Mouse (Mus musculus): Measurements from ENCODE around the gene D630003M21Rik. TPM values are rescaled to one million over a fixed set of nuclear protein-coding genes. Genes with fewer than 3 reads are reported as not detected.
A peak's percentile ranks its signal among the peaks of the same experiment; 100 is the strongest.

The D630003M21Rik gene
- polyA plus RNA-seq, 1 experiment from 2014 or later = 2.6 TPM

DNA sequence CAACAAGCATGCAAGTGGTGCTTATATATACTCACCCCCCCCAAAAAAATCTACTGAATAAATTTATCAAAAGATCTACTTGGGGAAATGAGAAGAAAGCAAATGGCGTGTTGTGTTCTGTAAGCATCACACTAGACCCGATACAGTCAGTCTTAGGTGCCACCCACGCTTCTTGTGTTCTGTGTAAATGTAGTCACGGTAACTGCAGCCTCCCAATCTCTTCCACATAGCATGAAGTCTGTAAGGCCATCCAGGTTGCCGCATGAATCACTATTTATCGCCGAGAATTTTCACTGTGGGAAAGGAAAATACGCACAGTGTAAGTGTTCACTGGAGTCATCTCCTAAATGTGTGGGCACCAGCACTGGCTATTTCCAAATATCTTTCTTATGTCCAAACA lies 45.8 kb downstream of the D630003M21Rik start:
- Histone ChIP-seq H3K4me1 (replicated peaks) (peaks cover 27% of the 10 kb centered on the region), H3K9ac (no peak overlapping the region), H3K4me2 (replicated peaks) (no peak overlapping the region), H3K9me3 (no peaks in the 10 kb centered on the region), H3K27me3 (replicated peaks) (no peaks in the 10 kb centered on the region), H3K36me3 (no peaks in the 10 kb centered on the region), H3K4me3 (replicated peaks) (no peak overlapping the region), H3K27ac (no peak overlapping the region)
- no peak for ATAC-seq
- WGBS = 85% methylated on average over 8 of the region's 8 CpGs

DNA sequence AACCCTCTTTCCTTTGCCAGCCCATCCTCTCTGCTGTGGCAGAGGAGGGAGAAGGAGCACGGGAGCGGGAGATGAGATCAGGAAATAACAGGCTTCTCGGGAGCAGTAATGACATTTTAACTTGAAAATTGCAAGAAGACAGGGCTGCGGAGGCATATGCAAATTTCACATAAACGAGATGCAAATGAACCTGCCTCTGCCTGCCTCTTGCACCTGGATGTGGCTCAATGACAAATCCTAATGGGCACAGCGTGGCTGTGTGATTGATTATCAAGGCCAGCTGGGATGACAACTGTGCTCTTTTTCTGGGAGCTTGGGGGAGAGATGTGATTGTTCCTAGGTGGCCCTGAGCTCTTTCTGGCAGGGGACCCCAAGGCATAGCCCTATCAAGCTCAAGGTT lies 47.1 kb downstream of the D630003M21Rik start:
- H3K4me3 ChIP-seq (replicated peaks) = no peak overlapping the region
- no peak overlapping the region for H3K27ac ChIP-seq
- H3K4me1 ChIP-seq (replicated peaks) = peaks cover 27% of the 10 kb centered on the region
- WGBS = 64% methylated on average over 6 of the region's 6 CpGs
- H3K27me3 ChIP-seq (replicated peaks) = no peaks in the 10 kb centered on the region
- H3K36me3 ChIP-seq = no peaks in the 10 kb centered on the region
- H3K9me3 ChIP-seq = no peaks in the 10 kb centered on the region
- no peak overlapping the region for H3K4me2 ChIP-seq (replicated peaks)
- no peak for ATAC-seq
- no peak overlapping the region for H3K9ac ChIP-seq

- H3K36me3 ChIP-seq = no peaks in the 10 kb centered on the region
- ATAC-seq = no peak
- no peak overlapping the region for H3K4me2 ChIP-seq (replicated peaks)
- H3K27ac ChIP-seq = no peak overlapping the region
- WGBS = 49% methylated on average over 9 of the region's 9 CpGs
- H3K9ac ChIP-seq = no peak overlapping the region
- H3K9me3 ChIP-seq = no peaks in the 10 kb centered on the region
- no peaks in the 10 kb centered on the region for H3K27me3 ChIP-seq (replicated peaks)
- H3K4me1 ChIP-seq (replicated peaks) = peaks cover 27% of the 10 kb centered on the region
- H3K4me3 ChIP-seq (replicated peaks) = no peak overlapping the region
Measured at GRCm38 (mm10) chr2:158180797-158181196, 48.2 kb downstream of the D630003M21Rik start.

- peak overlapping the region; percentile 23 for H3K4me3 ChIP-seq (replicated peaks)
- 16% methylated on average over 18 of the region's 18 CpGs for WGBS
- no peaks in the 10 kb centered on the region for H3K27me3 ChIP-seq (replicated peaks)
- H3K4me1 ChIP-seq (replicated peaks) = peaks cover 28% of the 10 kb centered on the region
- 0 out of 2 replicates have a peak overlapping the region, but pooled peaks have one; percentile 20 for H3K9ac ChIP-seq
- ATAC-seq = peak; percentile 37
- H3K4me2 ChIP-seq (replicated peaks) = peak overlapping the region; percentile 63
- H3K9me3 ChIP-seq = no peaks in the 10 kb centered on the region
- no peaks in the 10 kb centered on the region for H3K36me3 ChIP-seq
- peak overlapping the region; percentile 80 for H3K27ac ChIP-seq
Measured at GRCm38 (mm10) chr2:158179370-158180111, 49.5 kb downstream of the D630003M21Rik start.

DNA sequence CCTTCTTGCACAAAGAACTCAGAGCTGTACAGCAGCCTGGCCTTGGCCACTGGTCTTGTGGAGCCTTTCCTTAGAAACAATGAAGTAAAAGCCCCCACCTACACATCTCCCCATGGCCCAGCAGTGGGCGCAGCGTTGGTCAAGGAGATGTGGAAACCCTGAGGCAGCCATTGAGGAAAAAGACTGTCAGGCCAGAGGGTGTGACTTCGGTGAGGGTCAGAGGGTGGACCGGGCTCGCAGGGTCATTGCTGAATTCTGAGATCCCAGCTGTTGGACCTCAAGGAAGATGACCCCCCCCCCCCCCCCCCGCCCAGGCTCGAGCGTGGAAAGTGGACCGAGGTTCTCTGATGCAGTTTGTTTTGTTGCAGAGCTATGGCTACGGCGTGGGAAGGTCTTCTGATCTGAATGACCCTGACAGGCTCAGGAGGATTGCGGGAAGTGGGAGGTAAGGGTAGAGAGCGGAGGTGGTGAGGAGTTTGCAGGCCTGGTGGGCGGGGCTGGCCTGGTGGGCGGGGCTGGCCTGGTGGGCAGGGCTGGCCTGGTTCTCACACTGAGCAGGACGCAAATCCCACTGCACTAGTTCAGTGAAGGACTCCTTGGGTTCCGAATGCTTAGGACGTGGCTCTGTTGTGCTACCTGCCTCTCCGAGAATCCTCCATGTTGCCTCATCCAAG lies 50.2 kb downstream of the D630003M21Rik start:
- Histone ChIP-seq H3K36me3 (no peaks in the 10 kb centered on the region), H3K27me3 (replicated peaks) (no peaks in the 10 kb centered on the region), H3K4me2 (replicated peaks) (peak overlapping the region; percentile 63), H3K4me3 (replicated peaks) (peak overlapping the region; percentile 23), H3K9ac (0 out of 2 replicates have a peak overlapping the region, but pooled peaks have one; percentile 20), H3K27ac (peak overlapping the region; percentile 80), H3K4me1 (replicated peaks) (peaks cover 28% of the 10 kb centered on the region), H3K9me3 (no peaks in the 10 kb centered on the region)
- WGBS = 8% methylated on average over 19 of the region's 19 CpGs
- peak; percentile 87 for ATAC-seq

DNA sequence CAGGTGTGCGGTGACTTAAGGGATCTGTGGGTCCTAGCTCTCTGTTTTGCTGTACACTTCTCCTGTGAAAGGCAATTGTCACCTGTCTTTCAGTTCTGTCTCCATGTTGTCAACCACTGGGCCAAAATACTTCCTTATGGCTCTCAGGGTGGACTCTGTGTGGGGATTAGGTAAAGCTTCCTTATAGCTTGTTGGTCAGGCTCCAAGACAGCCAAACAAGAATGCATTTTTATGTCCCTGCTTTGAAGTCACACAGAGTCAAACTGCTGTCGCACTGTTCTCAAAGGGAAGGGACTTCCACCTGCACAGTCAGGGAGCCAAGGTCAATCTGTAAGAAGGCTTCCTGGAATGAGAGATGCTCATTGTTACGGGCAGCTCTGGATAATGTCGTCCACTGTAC lies 50.9 kb downstream of the D630003M21Rik start:
- Histone ChIP-seq H3K4me1 (replicated peaks) (peaks cover 28% of the 10 kb centered on the region), H3K4me3 (replicated peaks) (no peak overlapping the region), H3K4me2 (replicated peaks) (no peak overlapping the region), H3K9me3 (no peaks in the 10 kb centered on the region), H3K27me3 (replicated peaks) (no peaks in the 10 kb centered on the region), H3K27ac (peak overlapping the region; percentile 80), H3K36me3 (no peaks in the 10 kb centered on the region), H3K9ac (no peak overlapping the region)
- peak; percentile 54 for ATAC-seq
- WGBS = 59% methylated on average over 4 of the region's 4 CpGs

DNA sequence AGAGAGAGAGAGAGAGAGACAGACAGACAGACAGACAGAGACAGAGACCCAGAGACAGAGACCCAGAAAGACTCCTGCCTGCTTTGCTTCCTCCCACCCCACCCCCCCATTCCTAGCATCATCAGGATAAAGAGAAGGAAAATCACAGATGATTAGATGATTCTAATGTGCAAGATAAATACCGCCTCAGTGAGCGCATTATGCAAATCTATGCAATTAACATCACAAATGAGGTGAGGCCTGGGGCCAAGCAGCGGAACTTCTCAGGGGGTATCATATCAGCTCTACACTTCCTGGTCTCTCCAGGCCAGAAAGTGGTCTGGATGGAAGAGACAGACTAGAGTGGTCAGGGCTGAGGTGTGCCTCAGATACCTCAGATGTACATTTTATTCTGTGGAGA lies 51.4 kb downstream of the D630003M21Rik start:
- H3K27me3 ChIP-seq (replicated peaks) = no peaks in the 10 kb centered on the region
- no peak overlapping the region for H3K9ac ChIP-seq
- 87% methylated on average over 3 of the region's 3 CpGs for WGBS
- ATAC-seq = no peak
- H3K4me3 ChIP-seq (replicated peaks) = no peak overlapping the region
- no peaks in the 10 kb centered on the region for H3K36me3 ChIP-seq
- H3K4me2 ChIP-seq (replicated peaks) = no peak overlapping the region
- H3K9me3 ChIP-seq = no peaks in the 10 kb centered on the region
- peaks cover 28% of the 10 kb centered on the region for H3K4me1 ChIP-seq (replicated peaks)
- H3K27ac ChIP-seq = peak overlapping the region; percentile 80

- no peaks in the 10 kb centered on the region for H3K36me3 ChIP-seq
Measured at GRCm38 (mm10) chr2:158176763-158177162, 52.3 kb downstream of the D630003M21Rik start.

DNA sequence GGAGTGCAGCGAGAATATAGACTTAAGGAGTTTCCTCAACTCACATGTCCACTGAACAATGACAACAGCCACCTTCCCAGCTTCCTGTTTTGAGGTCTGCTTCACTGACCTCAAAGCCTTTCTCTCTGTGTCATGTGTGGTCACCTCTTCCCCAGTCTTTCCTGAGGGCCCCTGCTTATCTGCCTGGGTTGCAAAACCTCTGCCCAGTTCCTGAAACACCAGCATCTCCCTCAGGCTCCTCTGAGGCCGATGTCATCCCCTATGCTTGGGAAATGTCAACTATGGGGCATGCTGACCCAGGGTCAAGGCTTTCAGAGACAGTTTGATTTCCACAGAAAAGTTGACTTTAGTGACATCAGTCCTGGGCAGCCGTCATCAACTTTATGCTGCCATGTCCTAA lies 53.6 kb downstream of the D630003M21Rik start:
- no peak overlapping the region for H3K4me2 ChIP-seq (replicated peaks)
- H3K27me3 ChIP-seq (replicated peaks) = no peaks in the 10 kb centered on the region
- WGBS = 52% methylated on average over 3 of the region's 3 CpGs
- H3K4me1 ChIP-seq (replicated peaks) = peaks cover 25% of the 10 kb centered on the region
- no peak overlapping the region for H3K27ac ChIP-seq
- H3K36me3 ChIP-seq = no peaks in the 10 kb centered on the region
- ATAC-seq = no peak
- H3K9ac ChIP-seq = no peak overlapping the region
- no peak overlapping the region for H3K4me3 ChIP-seq (replicated peaks)
- H3K9me3 ChIP-seq = no peaks in the 10 kb centered on the region

More at GRCm38 (mm10) chr2:158176763-158177162, 52.3 kb downstream of the D630003M21Rik start:
- H3K9ac ChIP-seq = no peak overlapping the region
- peaks cover 28% of the 10 kb centered on the region for H3K4me1 ChIP-seq (replicated peaks)
- no peak overlapping the region for H3K27ac ChIP-seq
- WGBS = 88% methylated on average over 9 of the region's 9 CpGs
- no peak overlapping the region for H3K4me2 ChIP-seq (replicated peaks)
- no peak for ATAC-seq
- no peak overlapping the region for H3K4me3 ChIP-seq (replicated peaks)
- no peaks in the 10 kb centered on the region for H3K27me3 ChIP-seq (replicated peaks)
- H3K9me3 ChIP-seq = no peaks in the 10 kb centered on the region

DNA sequence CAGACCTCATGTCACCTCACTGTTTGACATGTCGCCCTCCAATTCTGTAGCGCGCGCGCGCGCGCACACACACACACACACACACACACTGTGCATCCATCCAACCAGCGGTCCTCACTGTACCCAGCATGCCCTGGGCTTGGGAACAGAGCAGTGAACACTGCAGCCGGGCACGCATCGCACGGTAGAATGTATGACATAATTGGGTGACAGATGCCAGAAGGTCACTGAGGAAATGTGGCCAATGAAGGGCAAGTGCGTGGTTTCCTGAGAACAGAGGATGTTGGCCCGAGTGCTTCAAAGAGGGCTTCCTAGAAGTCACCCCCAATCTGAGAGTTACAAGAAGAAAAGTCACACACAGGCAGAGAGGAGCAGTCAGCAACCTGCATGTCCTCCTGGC lies 54.1 kb downstream of the D630003M21Rik start:
- WGBS = 85% methylated on average over 15 of the region's 15 CpGs
- H3K4me3 ChIP-seq (replicated peaks) = no peak overlapping the region

GRCm38 (mm10) chr2:158174438-158174837 lies 54.6 kb downstream of the D630003M21Rik start:
- Histone ChIP-seq H3K9ac (no peak overlapping the region), H3K9me3 (no peaks in the 10 kb centered on the region), H3K4me2 (replicated peaks) (no peak overlapping the region), H3K27ac (no peak overlapping the region), H3K36me3 (no peaks in the 10 kb centered on the region), H3K27me3 (replicated peaks) (no peaks in the 10 kb centered on the region), H3K4me1 (replicated peaks) (peaks cover 17% of the 10 kb centered on the region), H3K4me3 (replicated peaks) (no peak overlapping the region)
- WGBS = 70% methylated on average over 5 of the region's 5 CpGs
- no peak for ATAC-seq

More for the DNA sequence above, 54.1 kb downstream of the D630003M21Rik start:
- H3K9ac ChIP-seq = no peak overlapping the region
- H3K27me3 ChIP-seq (replicated peaks) = no peaks in the 10 kb centered on the region
- no peak overlapping the region for H3K4me2 ChIP-seq (replicated peaks)
- ATAC-seq = no peak
- H3K27ac ChIP-seq = no peak overlapping the region
- no peaks in the 10 kb centered on the region for H3K36me3 ChIP-seq
- H3K4me1 ChIP-seq (replicated peaks) = peaks cover 23% of the 10 kb centered on the region
- no peaks in the 10 kb centered on the region for H3K9me3 ChIP-seq

DNA sequence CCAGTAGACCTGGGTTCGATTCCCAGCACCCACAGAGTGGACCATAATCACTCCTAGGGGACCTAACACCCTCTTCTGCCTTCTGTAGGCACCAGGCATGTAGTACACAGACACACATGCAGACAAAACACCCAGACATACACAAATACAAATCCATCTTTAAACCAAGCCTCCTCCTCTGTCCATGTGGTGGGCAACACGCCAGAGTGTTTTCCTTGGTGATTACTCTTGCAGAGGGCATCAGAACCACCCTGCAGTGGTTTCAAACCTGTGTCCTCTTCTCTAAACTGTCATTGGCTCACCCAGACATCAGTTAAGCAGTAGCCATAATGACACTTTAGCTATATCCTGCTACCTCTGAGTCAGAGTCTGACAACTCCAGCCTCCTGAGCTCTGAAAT lies 58.6 kb downstream of the D630003M21Rik start:
- no peaks in the 10 kb centered on the region for H3K27me3 ChIP-seq (replicated peaks)
- H3K4me2 ChIP-seq (replicated peaks) = no peak overlapping the region
- 74% methylated on average over 2 of the region's 2 CpGs for WGBS
- H3K4me1 ChIP-seq (replicated peaks) = peaks cover 10% of the 10 kb centered on the region
- no peaks in the 10 kb centered on the region for H3K9me3 ChIP-seq
- H3K4me3 ChIP-seq (replicated peaks) = no peak overlapping the region
- H3K9ac ChIP-seq = no peak overlapping the region
- H3K27ac ChIP-seq = no peak overlapping the region
- no peak for ATAC-seq
- H3K36me3 ChIP-seq = no peaks in the 10 kb centered on the region

Data from intestine, embryonic 15.5 days (tissue).